Mouse (Mus musculus) layer of hippocampus, postnatal 10 days (tissue): ENCODE results near the gene Coq10b. TPM values are rescaled to one million over a fixed set of nuclear protein-coding genes. Genes with fewer than 3 reads are reported as not detected.
"Not testable (repeated sequence)": the region's sequence is repeated elsewhere in the genome, so short reads cannot be mapped to it uniquely, and the experiment has no call there.

Experiments
- DNase-seq, 2 experiments: peaks; one replicate each; pipeline ENCODE4 v3.0.0; 2021; ENCODE audit warnings: low spot score in 2 of 2
- total RNA-seq, 2 experiments: library from RNA; stranded (reverse); gene quantifications; 2 replicates each; pipeline ENCODE4 v1.2.3; 2021

Coq10b gene
- total RNA-seq, 2 experiments from 2014 or later = 19.8 to 22.8 TPM

GRCm38 (mm10) chr1:55055322-55056115 is 2.9 kb downstream of the Coq10b start:
- no peak for DNase-seq

GRCm38 (mm10) chr1:55058383-55058782 is 5.8 kb downstream of the Coq10b start:
- DNase-seq = not testable (repeated sequence)

- no peak for DNase-seq
These were observed 8.5 kb downstream of the Coq10b start for GRCm38 (mm10) chr1:55061099-55061498.

- DNase-seq = no peak
These were observed 9.2 kb downstream of the Coq10b start for GRCm38 (mm10) chr1:55061772-55062171.

GRCm38 (mm10) chr1:55072328-55072727 is 19.8 kb downstream of the Coq10b start:
- DNase-seq = not testable (repeated sequence)

- no peak for DNase-seq
These were observed 22.2 kb downstream of the Coq10b start for GRCm38 (mm10) chr1:55074757-55075156.

- DNase-seq = no peak
These were observed 23.3 kb downstream of the Coq10b start for GRCm38 (mm10) chr1:55075652-55076394.

- no peak for DNase-seq
These were observed 23.8 kb downstream of the Coq10b start for GRCm38 (mm10) chr1:55076395-55076743.

- no peak for DNase-seq
These were observed 24.4 kb downstream of the Coq10b start for GRCm38 (mm10) chr1:55076849-55077516.

- no peak for DNase-seq
These were observed 27.1 kb downstream of the Coq10b start for GRCm38 (mm10) chr1:55079677-55080076.

GRCm38 (mm10) chr1:55082106-55082505 is 29.5 kb downstream of the Coq10b start:
- no peak for DNase-seq

GRCm38 (mm10) chr1:55085781-55086366 is 33.3 kb downstream of the Coq10b start:
- no peak for DNase-seq

- DNase-seq = peak; percentile 15 to 21
These were observed 34.4 kb downstream of the Coq10b start for GRCm38 (mm10) chr1:55086868-55087400.

- peak in 1 of 2 experiments; percentile 70 for DNase-seq
These were observed 34.9 kb downstream of the Coq10b start for GRCm38 (mm10) chr1:55087401-55087904.

- peak; percentile 97 to 99 for DNase-seq
These were observed 35.5 kb downstream of the Coq10b start, which contains the start of the genes Hspe1 and Hspd1 for GRCm38 (mm10) chr1:55087932-55088610. TSS of gene Hspe1 (plus strand) at chr1:55088132. TSS of gene Hspd1 (minus strand) at chr1:55088243.

- DNase-seq = no peak
These were observed 36.3 kb downstream of the Coq10b start for GRCm38 (mm10) chr1:55088611-55089497.

GRCm38 (mm10) chr1:55089498-55090064 is 37.0 kb downstream of the Coq10b start:
- DNase-seq = no peak

- DNase-seq = no peak
These were observed 39.5 kb downstream of the Coq10b start for GRCm38 (mm10) chr1:55092056-55092455.

GRCm38 (mm10) chr1:55092469-55092868 is 39.9 kb downstream of the Coq10b start:
- no peak for DNase-seq
